Mouse (Mus musculus): ENCODE measurements at regions not wholly inside any gene's neighbourhood (a gene's known extent, or its start where the extent isn't known, plus 50 kb on each side); places are given as distances from the start of the nearest gene placed in this dataset.
"Not testable (repeated sequence)": the region's sequence is repeated elsewhere in the genome, so short reads cannot be mapped to it uniquely, and the experiment has no call there.

DNA sequence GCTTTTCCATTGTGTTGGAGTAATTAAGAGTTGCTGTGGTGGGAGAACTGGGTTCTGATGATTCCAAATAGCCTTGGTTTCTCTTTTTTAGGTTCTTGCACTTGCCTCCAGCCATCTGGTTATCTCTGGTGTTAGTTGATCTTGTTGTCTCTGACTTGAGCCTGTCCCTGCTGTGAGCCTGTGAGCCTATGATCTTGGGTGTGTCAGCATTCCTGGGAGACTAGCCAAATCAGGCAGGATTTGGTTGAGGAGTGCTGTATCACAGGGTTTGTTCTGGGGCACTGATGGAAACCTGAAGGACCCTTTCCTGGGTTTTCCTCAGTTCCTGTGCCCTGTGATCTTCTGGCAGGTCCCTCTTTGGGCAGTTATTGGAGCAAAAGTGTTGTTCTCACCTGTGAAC is 406.8 kb upstream of the Ppp6c start:
- no peaks in the 10 kb centered on the region for H3K9me3 ChIP-seq (replicated peaks)
- H3K4me1 ChIP-seq, result no peaks in the 10 kb centered on the region
- no peak for DNase-seq (ENCODE audit: low spot score)
- no peak overlapping the region for H3K4me3 ChIP-seq
- H3K36me3 ChIP-seq, result no peaks in the 10 kb centered on the region
- no peaks in the 10 kb centered on the region for H3K27me3 ChIP-seq (ENCODE audit: low read depth, poor library complexity, severe bottlenecking)
- H3K27ac ChIP-seq (replicated peaks), result no peak overlapping the region

DNA sequence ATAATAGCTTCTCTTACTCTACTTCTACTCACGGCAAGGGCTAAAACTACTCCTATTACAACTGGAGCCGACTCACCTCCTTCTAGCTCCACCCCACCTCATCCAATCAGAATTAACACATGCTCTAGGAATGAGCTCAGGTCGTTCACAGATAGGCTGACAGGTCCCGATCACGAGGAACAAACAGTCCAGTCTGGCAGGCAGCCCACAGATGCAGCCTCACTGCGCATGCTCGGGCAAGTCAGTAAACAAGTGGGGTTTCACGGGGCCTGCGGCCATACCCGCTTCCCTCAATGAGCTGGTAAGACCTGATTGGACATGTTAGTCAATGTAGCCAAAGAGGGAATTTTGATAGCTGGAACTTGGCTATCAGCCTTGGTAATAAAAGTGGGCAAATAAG is 388.0 kb upstream of the Ppp6c start:
- no peaks in the 10 kb centered on the region for H3K27me3 ChIP-seq (ENCODE audit: low read depth, poor library complexity, severe bottlenecking)
- H3K9me3 ChIP-seq (replicated peaks), result no peaks in the 10 kb centered on the region
- H3K36me3 ChIP-seq, result no peaks in the 10 kb centered on the region
- H3K27ac ChIP-seq (replicated peaks), result no peak overlapping the region
- H3K4me1 ChIP-seq, result no peaks in the 10 kb centered on the region
- H3K4me3 ChIP-seq, result no peak overlapping the region
- DNase-seq (ENCODE audit: low spot score), result no peak
- 85% methylated on average over 10 of the region's 10 CpGs for WGBS

DNA sequence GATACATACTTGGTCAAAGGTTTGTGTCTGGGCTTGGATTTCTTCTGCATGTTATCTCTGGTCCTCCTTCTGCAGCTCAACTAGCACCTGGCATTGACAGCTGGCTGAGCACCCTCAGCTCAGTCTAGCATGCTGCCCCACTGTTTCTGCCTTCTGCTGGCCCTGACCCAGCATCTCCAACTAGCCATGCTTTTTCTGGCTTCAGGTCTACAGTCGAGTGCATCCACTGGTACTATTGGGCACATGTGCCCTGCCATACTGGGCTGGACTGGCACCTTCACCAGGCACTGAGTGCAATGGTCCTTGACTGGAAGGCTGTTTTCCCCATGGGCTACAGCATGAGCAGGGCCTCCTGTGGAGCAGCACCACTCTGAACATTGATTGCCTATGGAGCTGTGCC is 386.6 kb upstream of the Ppp6c start:
- no peaks in the 10 kb centered on the region for H3K4me1 ChIP-seq
- H3K27me3 ChIP-seq (ENCODE audit: low read depth, poor library complexity, severe bottlenecking), result no peaks in the 10 kb centered on the region
- no peak for DNase-seq (ENCODE audit: low spot score)
- no peaks in the 10 kb centered on the region for H3K9me3 ChIP-seq (replicated peaks)
- H3K36me3 ChIP-seq, result no peaks in the 10 kb centered on the region
- 83% methylated on average over 1 of the region's 1 CpGs for whole genome bisulfite sequencing
- H3K27ac ChIP-seq (replicated peaks), result no peak overlapping the region
- H3K4me3 ChIP-seq, result no peak overlapping the region

DNA sequence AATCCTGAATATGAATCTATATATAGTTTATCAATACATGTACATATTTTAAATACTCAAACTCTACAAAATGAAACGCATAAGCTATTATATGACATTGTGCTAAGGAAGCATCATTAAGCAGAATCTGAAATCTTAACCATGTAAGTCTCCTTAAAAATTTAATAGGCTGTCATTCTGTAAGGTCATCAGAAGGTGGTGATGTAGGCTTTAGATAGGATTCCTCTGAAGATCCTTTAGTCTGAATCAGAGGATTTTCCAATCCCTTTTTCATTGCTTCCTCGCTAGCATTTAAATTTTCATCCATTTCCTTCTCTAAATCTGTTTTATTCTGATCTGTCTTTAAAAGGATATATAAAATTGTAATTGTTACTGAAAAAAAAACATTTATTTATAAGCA is 386.0 kb upstream of the Ppp6c start:
- H3K4me3 ChIP-seq, result no peak overlapping the region
- no peaks in the 10 kb centered on the region for H3K27me3 ChIP-seq (ENCODE audit: low read depth, poor library complexity, severe bottlenecking)
- no peak overlapping the region for H3K27ac ChIP-seq (replicated peaks)
- no peaks in the 10 kb centered on the region for H3K4me1 ChIP-seq
- no peaks in the 10 kb centered on the region for H3K9me3 ChIP-seq (replicated peaks)
- H3K36me3 ChIP-seq, result no peaks in the 10 kb centered on the region
- no peak for DNase-seq (ENCODE audit: low spot score)
- WGBS, result 83% methylated on average over 2 of the region's 2 CpGs

GRCm38 (mm10) chr2:39602256-39602655 is 376.0 kb upstream of the Ppp6c start:
- Histone ChIP-seq H3K27me3 (ENCODE audit: low read depth, poor library complexity, severe bottlenecking) (no peaks in the 10 kb centered on the region), H3K9me3 (replicated peaks) (no peaks in the 10 kb centered on the region), H3K4me3 (no peak overlapping the region), H3K27ac (replicated peaks) (no peak overlapping the region), H3K4me1 (no peaks in the 10 kb centered on the region), H3K36me3 (no peaks in the 10 kb centered on the region)
- DNase-seq (ENCODE audit: low spot score), result no peak

- DNase-seq (ENCODE audit: low spot score), result no peak
- whole genome bisulfite sequencing, result 93% methylated on average over 1 of the region's 1 CpGs
Measured at GRCm38 (mm10) chr2:39558193-39558592, 331.9 kb upstream of the Ppp6c start.

DNA sequence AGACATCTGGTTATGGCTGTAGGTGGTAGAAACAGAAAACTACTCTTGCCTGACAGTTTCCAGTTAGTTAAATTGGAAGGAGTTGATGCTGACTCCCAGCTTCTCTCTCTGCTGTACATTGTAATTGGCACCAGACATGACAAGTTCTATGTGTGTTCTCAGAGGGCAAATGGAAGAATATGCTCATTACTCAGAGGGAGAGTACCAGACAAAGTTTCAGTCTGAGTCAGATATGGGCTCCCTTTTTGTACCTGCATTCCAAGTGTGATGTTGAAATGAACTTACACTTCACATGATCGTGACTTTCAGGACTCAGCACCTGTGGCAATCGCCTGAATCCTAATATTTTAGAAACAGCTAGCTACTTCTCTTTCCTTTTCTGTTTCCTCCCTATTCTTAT is 281.7 kb upstream of the Ppp6c start:
- H3K27ac ChIP-seq (replicated peaks), result no peak overlapping the region
- H3K9me3 ChIP-seq (replicated peaks), result no peaks in the 10 kb centered on the region
- no peaks in the 10 kb centered on the region for H3K4me1 ChIP-seq
- H3K36me3 ChIP-seq, result no peaks in the 10 kb centered on the region
- H3K4me3 ChIP-seq, result no peak overlapping the region
- WGBS, result 88% methylated on average over 2 of the region's 2 CpGs
- DNase-seq (ENCODE audit: low spot score), result no peak
- no peaks in the 10 kb centered on the region for H3K27me3 ChIP-seq (ENCODE audit: low read depth, poor library complexity, severe bottlenecking)

More at GRCm38 (mm10) chr2:39558193-39558592, 331.9 kb upstream of the Ppp6c start:
- Histone ChIP-seq H3K27me3 (ENCODE audit: low read depth, poor library complexity, severe bottlenecking) (no peaks in the 10 kb centered on the region), H3K4me1 (no peaks in the 10 kb centered on the region), H3K27ac (replicated peaks) (no peak overlapping the region), H3K4me3 (no peak overlapping the region), H3K36me3 (no peaks in the 10 kb centered on the region), H3K9me3 (replicated peaks) (no peaks in the 10 kb centered on the region)

DNA sequence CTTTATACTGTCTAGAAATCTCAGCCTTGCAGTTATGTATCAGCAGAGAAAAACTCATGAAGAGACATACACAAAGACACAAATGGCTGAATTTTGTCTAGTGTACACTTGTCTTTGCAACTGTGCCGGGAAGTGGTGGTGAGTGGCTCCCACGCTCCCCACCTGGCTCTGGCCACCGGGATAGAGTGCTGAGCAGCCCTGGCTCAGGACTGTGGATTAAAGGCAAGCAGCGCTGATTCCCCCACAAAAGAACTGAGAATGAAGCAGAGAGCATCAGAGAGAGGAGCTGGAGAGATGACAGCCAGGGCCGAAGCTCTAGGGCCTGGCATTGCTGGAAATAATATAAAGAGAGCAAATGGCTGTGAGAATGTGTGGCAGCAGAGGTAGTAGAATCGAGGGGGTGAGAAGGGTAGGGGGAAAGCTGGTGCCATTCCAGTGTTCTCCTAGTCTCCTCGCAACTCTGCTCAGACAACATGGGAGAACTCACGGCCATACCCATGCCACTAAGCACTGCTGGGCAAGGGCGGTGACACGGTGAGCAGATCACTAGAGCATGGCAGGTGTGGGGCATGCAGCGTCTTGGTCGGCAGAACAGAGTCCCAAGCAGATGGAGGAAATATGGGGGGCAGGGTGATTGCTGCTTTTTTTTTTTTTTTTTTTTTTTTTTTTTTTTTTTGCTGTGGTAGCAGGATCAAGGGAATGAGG is 257.1 kb upstream of the Ppp6c start:
- Histone ChIP-seq H3K36me3 (no peaks in the 10 kb centered on the region), H3K9me3 (replicated peaks) (no peaks in the 10 kb centered on the region), H3K27me3 (ENCODE audit: low read depth, poor library complexity, severe bottlenecking) (no peaks in the 10 kb centered on the region), H3K4me1 (peaks cover 18% of the 10 kb centered on the region), H3K4me3 (peak overlapping the region; percentile 29; the same call in 1 of the 2 replicates), H3K27ac (replicated peaks) (peak overlapping the region; percentile 33; the same call in 1 of the 2 replicates)
- DNase-seq (ENCODE audit: low spot score), result peak; percentile 22
- 24% methylated on average over 12 of the region's 12 CpGs for WGBS

GRCm38 (mm10) chr2:39482608-39483007 is 256.4 kb upstream of the Ppp6c start:
- Histone ChIP-seq H3K9me3 (replicated peaks) (no peaks in the 10 kb centered on the region), H3K4me1 (peaks cover 18% of the 10 kb centered on the region), H3K4me3 (no peak overlapping the region), H3K36me3 (no peaks in the 10 kb centered on the region), H3K27me3 (ENCODE audit: low read depth, poor library complexity, severe bottlenecking) (no peaks in the 10 kb centered on the region), H3K27ac (replicated peaks) (no peak overlapping the region)
- WGBS, result 41% methylated on average over 2 of the region's 2 CpGs
- DNase-seq (ENCODE audit: low spot score), result no peak

- Histone ChIP-seq H3K27me3 (ENCODE audit: low read depth, poor library complexity, severe bottlenecking) (no peaks in the 10 kb centered on the region), H3K4me1 (peaks cover 18% of the 10 kb centered on the region), H3K4me3 (no peak overlapping the region), H3K27ac (replicated peaks) (no peak overlapping the region), H3K36me3 (no peaks in the 10 kb centered on the region), H3K9me3 (replicated peaks) (no peaks in the 10 kb centered on the region)
- 67% methylated on average over 3 of the region's 3 CpGs for WGBS
- DNase-seq (ENCODE audit: low spot score), result no peak
Measured at GRCm38 (mm10) chr2:39480236-39480635, 254.0 kb upstream of the Ppp6c start.

DNA sequence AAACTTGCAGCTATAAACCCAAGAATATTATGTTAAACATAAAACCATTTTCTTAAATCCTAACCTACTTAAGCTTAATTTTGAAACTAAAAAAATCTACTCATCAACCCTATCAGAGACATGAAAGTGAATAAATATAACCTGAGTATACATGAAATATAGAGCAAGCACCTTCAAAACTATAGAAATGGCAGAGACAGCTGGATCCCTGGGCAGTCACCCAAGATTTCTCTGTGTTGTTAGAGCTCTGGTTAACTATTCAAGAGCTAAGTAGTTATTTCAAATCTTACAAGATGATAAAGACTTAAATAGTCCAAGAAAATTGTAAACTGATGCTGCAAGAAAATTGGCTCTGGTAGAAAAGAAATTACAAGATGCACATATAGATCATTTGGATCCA is 246.7 kb upstream of the Ppp6c start:
- DNase-seq (ENCODE audit: low spot score); H3K9me3 ChIP-seq (replicated peaks); H3K4me3 ChIP-seq; H3K27ac ChIP-seq (replicated peaks); H3K36me3 ChIP-seq; H3K4me1 ChIP-seq; H3K27me3 ChIP-seq (ENCODE audit: low read depth, poor library complexity, severe bottlenecking): not testable (repeated sequence)
